Mouse (Mus musculus) olfactory bulb, adult 2 months (tissue): Measurements from ENCODE around the gene Calhm4. TPM values are rescaled to one million over a fixed set of nuclear protein-coding genes. Genes with fewer than 3 reads are reported as not detected.

Source experiments
- H3K27ac ChIP-seq: fragments of 200-500 bp; 2 replicates; pipeline ENCODE4 v1.5.1; 2012; ENCODE audit warnings: low read depth, low read length; ENCODE audit not compliant: insufficient read depth
- H3K4me1 ChIP-seq: fragments of 200-500 bp; 2 replicates; pipeline ENCODE4 v1.6.1; 2012; ENCODE audit warnings: low read length; ENCODE audit not compliant: control insufficient read depth, insufficient read depth
- H3K4me3 ChIP-seq: fragments of 200-500 bp; 2 replicates; pipeline ENCODE4 v1.5.1; 2012; ENCODE audit warnings: mild to moderate bottlenecking, low read depth, low read length, moderate library complexity; ENCODE audit not compliant: insufficient read depth
- CTCF ChIP-seq: fragments of 200-500 bp; IDR thresholded peaks from 2 replicates; pipeline ENCODE4 v1.5.1; 2012; ENCODE audit warnings: low read depth, mild to moderate bottlenecking, low read length, moderate library complexity; ENCODE audit not compliant: insufficient read depth
- POLR2A ChIP-seq: fragments of 200-500 bp; IDR thresholded peaks from 2 replicates; pipeline ENCODE4 v1.6.1; 2012; ENCODE audit warnings: mild to moderate bottlenecking, low read depth, low read length, moderate library complexity; ENCODE audit not compliant: insufficient read depth
- WGBS: fragments of 180-500 bp; shearing (Covaris S2); methylation state at CpG from one replicate; pipeline ENCODE4 v1.1.7; 2018; 5-methylcytosine and 5-hydroxymethylcytosine counted together
- polyA plus RNA-seq: library from polyadenylated mRNA; stranded (reverse); fragments of >200 nt; gene quantifications from 2 replicates; pipeline ENCODE4 v1.2.4, GENCODE M21; 2012; ENCODE audit warnings: low replicate concordance; ENCODE audit not compliant: missing spikeins, insufficient read depth, insufficient read length

Gene Calhm4
- polyA plus RNA-seq = not detected in 2 replicates

- TF ChIP-seq CTCF = no peak
- no peak for TF ChIP-seq POLR2A
- Histone ChIP-seq H3K4me3 (no peak within 1 kb of the TSS), H3K27ac (no peak within 1 kb of the TSS), H3K4me1 (no peaks in the 10 kb centered on the region)
- 87% methylated on average over 5 of the region's 5 CpGs for WGBS
Observed at GRCm38 (mm10) chr10:34044210-34044609, at the start of gene Calhm4. Gene Calhm4 (minus strand): TSS chr10:34044310.

GRCm38 (mm10) chr10:34091888-34092287 lies 47.8 kb upstream of the Calhm4 start:
- WGBS = 32% methylated on average over 5 of the region's 5 CpGs
- no peak overlapping the region for H3K4me3 ChIP-seq
- H3K4me1 ChIP-seq = peaks cover 2% of the 10 kb centered on the region; the same call in 1 of the 2 replicates
- TF ChIP-seq POLR2A (no peak), CTCF (no peak)
- H3K27ac ChIP-seq = no peak overlapping the region

DNA sequence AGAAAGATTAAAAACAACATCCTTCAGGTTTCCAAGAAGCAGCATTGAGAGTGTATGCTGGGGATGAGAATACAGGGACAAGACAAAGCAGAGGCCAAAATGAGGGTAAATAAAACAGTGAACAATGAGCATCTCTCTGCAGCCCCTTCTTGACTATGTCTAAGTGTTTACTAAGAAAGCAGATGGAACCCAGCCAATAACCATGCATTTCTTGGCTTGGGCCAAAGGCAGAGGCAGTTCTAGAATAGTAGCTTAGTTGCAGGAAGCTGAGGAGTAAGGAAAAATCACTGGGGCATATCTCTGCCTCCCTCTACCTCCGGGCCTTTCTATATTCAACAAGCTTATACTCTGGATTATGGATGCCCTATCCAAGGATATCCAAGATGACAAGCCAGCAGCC lies 46.4 kb upstream of the Calhm4 start:
- 70% methylated on average over 1 of the region's 1 CpGs for whole genome bisulfite sequencing
- no peak overlapping the region for H3K4me3 ChIP-seq
- 0 out of 2 replicates have a peak, but pooled peaks cover 2% of the 10 kb centered on the region for H3K4me1 ChIP-seq
- no peak overlapping the region for H3K27ac ChIP-seq
- TF ChIP-seq CTCF = no peak
- no peak for TF ChIP-seq POLR2A

- WGBS = 83% methylated on average over 3 of the region's 3 CpGs
Observed at GRCm38 (mm10) chr10:34089517-34089916, 45.4 kb upstream of the Calhm4 start.

GRCm38 (mm10) chr10:34088515-34088914 lies 44.4 kb upstream of the Calhm4 start:
- Histone ChIP-seq H3K27ac (no peak overlapping the region), H3K4me3 (no peak overlapping the region), H3K4me1 (no peaks in the 10 kb centered on the region)
- TF ChIP-seq CTCF (no peak), POLR2A (no peak)
- 93% methylated on average over 2 of the region's 2 CpGs for WGBS

More at GRCm38 (mm10) chr10:34089517-34089916, 45.4 kb upstream of the Calhm4 start:
- TF ChIP-seq CTCF (no peak), POLR2A (no peak)
- 0 out of 2 replicates have a peak, but pooled peaks cover 2% of the 10 kb centered on the region for H3K4me1 ChIP-seq
- no peak overlapping the region for H3K4me3 ChIP-seq
- H3K27ac ChIP-seq = no peak overlapping the region

- no peak overlapping the region for H3K4me3 ChIP-seq
- no peaks in the 10 kb centered on the region for H3K4me1 ChIP-seq
- 96% methylated on average over 1 of the region's 1 CpGs for WGBS
- no peak overlapping the region for H3K27ac ChIP-seq
- TF ChIP-seq POLR2A (no peak), CTCF (no peak)
Observed at GRCm38 (mm10) chr10:34086514-34086913, 42.4 kb upstream of the Calhm4 start.

- 89% methylated on average over 5 of the region's 5 CpGs for WGBS
- H3K27ac ChIP-seq = no peak overlapping the region
Observed at GRCm38 (mm10) chr10:34074522-34075200, 30.6 kb upstream of the Calhm4 start.

GRCm38 (mm10) chr10:34071650-34072049 lies 27.5 kb upstream of the Calhm4 start:
- 36% methylated on average over 2 of the region's 2 CpGs for WGBS
- no peak for TF ChIP-seq POLR2A

More at GRCm38 (mm10) chr10:34074522-34075200, 30.6 kb upstream of the Calhm4 start:
- Histone ChIP-seq H3K4me3 (no peak overlapping the region), H3K4me1 (no peaks in the 10 kb centered on the region)
- no peak for TF ChIP-seq CTCF
- TF ChIP-seq POLR2A = no peak

DNA sequence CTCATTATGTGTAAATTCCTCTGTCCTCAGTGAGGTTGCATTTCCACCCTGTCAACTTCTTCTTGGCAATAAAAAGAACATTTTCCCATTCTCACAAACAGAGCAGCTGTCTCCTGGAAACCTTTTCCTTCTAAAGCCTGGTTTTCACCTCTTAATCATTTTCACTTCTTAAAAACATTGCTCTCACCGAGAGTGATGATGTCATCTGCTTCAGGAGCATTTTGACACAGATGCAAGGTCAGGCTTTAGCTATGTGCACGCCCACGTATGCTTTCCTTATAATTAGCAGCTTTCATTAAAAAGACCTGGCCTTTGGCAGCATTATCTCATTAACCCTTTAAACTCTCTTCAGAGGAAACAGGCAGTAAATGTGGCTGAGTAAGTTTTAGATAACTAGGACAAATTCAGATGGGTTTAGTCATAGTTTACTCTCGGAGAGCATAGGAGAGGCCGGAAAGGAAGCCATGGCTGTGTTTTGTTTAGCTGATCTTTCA lies 26.9 kb upstream of the Calhm4 start:
- Histone ChIP-seq H3K4me3 (no peak overlapping the region), H3K27ac (no peak overlapping the region), H3K4me1 (no peaks in the 10 kb centered on the region)
- WGBS = 25% methylated on average over 5 of the region's 5 CpGs
- TF ChIP-seq CTCF (no peak), POLR2A (no peak)

More at GRCm38 (mm10) chr10:34071650-34072049, 27.5 kb upstream of the Calhm4 start:
- no peak overlapping the region for H3K27ac ChIP-seq
- H3K4me1 ChIP-seq = no peaks in the 10 kb centered on the region
- H3K4me3 ChIP-seq = no peak overlapping the region

DNA sequence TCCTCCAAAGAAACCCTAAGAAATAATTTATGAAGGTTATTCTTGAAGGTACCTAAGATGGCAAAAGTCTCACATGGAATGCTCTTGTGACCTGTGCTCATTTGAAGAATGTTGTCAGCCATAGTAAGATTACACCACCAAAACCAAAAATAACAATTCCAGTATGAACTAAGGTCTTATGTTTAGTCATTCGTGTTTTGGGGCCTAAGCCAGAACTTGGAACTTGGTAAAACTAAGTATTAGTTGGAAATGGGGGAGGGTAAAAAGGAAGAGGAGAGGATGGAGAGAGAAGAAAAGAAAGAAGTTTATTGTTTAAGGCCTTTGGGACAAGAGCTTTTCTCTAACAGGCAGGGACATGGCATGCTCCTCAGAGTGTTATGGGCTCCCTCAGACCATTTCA lies 25.5 kb upstream of the Calhm4 start:
- no peak overlapping the region for H3K27ac ChIP-seq
- TF ChIP-seq CTCF = no peak
- TF ChIP-seq POLR2A = no peak
- H3K4me1 ChIP-seq = no peaks in the 10 kb centered on the region
- WGBS = 79% methylated on average over 1 of the region's 1 CpGs
- no peak overlapping the region for H3K4me3 ChIP-seq
